Mouse (Mus musculus) liver, adult 2 months (tissue): Measurements from ENCODE around the gene B230307C23Rik.

Source experiments
- CTCF ChIP-seq: fragments of 200-500 bp; IDR thresholded peaks from 2 replicates; pipeline ENCODE4 v1.5.1; 2011; ENCODE audit warnings: low read depth, low read length, control low read depth
- POLR2A ChIP-seq: fragments of 200-500 bp; IDR thresholded peaks from 2 replicates; pipeline ENCODE4 v1.6.1; 2011; ENCODE audit warnings: low read length, control low read depth; ENCODE audit not compliant: insufficient read depth; ENCODE audit errors: extremely low read depth

GRCm38 (mm10) chr16:97963956-97964540 is 33.1 kb upstream of the B230307C23Rik start:
- TF ChIP-seq POLR2A (no peak), CTCF (no peak)
